Mouse (Mus musculus): ENCODE data around the gene Pard6a.

Pard6a gene

DNA sequence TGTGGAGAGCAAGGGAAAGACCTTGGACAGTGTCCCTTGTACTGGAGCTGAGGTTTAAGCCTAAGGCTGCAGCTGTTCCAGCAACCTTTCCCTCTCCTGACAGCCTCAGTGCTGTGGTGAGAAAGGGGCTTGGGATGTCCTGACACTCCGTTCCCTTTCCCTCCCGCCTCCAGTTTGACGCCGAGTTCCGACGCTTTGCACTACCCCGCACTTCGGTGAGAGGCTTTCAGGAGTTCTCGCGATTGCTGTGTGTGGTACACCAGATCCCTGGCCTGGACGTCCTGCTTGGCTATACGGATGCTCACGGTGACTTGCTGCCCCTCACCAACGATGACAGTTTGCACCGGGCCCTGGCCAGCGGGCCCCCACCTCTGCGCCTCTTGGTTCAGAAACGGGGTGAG is 1.1 kb downstream of the Pard6a start:
- DNase-seq (ENCODE audit: low spot score): no peak

DNA sequence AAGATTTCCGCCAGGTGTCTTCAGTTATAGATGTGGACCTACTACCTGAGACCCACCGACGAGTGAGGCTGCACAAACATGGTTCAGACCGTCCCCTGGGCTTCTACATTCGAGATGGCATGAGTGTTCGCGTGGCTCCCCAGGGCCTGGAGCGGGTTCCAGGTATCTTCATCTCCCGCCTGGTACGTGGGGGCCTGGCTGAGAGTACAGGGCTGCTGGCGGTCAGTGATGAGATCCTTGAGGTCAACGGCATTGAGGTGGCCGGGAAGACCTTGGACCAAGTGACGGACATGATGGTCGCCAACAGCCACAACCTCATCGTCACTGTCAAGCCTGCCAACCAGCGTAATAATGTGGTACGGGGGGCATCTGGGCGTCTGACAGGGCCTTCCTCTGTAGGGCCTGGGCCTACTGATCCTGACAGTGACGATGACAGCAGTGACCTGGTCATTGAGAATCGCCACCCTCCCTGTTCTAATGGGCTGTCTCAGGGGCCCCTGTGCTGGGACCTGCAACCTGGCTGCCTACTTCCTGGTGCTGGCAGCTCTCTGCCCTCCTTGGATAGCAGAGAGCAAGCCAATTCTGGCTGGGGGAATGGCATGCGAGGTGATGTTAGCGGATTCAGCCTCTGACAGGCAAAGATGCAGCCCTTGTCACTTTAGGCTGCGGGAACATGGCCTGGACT is 1.9 kb downstream of the Pard6a start:
- no peak for DNase-seq (ENCODE audit: low spot score)

DNA sequence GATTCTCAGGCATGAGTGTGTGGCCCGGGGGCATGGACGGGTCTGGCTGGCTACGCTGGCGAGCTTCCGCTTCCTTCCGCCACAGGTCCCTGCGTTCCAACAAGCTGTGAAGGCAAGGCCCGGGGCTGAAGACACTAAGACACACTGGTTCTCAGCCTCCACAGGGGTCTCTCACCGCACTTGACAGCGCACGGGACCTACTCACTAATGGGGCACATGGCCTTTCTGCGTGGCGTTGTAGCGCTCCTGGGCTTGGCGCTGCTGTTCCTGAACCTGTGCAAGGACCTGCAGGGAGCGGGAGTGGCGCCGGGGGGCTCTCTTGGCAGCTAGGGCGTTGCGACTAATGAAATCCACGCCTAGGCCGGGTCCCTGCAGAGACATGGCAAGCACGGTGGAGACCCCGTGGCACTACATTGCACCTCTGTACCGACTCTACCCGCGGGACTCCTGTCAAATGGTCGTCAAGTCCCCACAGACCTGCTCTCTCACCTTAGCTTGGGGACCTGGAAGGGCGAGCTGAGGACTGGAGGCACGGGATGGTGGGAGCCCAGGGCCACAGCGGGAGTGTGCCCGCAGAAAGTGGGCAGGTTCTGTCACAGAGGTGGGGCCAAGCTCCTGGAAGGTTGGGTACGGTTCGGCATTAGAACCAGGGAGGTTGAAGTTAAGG is 3.3 kb downstream of the Pard6a start:
- DNase-seq (ENCODE audit: low spot score): no peak

DNA sequence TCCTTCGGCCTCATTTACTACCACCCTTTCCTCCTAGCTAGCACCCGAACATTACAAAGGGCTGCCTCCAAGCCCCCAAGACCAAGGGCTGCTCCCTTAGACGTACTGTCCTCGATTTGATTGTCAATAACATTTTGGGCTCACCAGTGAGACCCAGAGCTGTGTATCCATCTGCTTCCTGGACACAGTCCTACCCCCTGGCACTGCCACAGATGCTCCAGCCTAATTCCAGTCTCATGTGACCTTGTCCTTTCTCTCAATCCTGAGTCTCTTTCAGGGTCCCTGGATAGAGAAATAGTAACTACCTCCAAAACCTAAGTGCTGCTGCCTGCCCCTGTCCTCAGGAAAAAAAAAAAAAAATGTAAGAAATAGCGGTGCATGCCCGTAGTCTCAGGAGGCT is 4.0 kb downstream of the Pard6a start:
- no peak for DNase-seq (ENCODE audit: low spot score)

DNA sequence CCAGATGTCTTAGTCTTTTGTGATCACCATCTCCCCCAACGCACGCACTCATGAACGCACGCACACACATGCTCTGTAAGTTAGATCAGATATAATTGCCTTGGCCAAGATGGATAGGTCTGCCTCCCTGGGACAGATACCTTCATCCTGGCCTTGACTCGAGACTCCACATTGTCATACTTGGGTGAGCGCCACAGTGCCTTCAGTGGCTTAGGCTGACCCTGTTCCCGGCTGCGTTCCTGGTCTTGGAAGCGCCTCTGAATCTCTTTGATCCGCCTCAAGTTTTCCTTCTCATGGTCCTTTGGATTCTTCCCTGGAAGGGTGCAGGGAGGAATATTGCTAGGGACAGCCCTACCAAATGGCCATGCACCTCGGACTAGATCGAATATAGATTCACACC is 5.5 kb downstream of the Pard6a start:
- DNase-seq (ENCODE audit: low spot score): no peak

DNA sequence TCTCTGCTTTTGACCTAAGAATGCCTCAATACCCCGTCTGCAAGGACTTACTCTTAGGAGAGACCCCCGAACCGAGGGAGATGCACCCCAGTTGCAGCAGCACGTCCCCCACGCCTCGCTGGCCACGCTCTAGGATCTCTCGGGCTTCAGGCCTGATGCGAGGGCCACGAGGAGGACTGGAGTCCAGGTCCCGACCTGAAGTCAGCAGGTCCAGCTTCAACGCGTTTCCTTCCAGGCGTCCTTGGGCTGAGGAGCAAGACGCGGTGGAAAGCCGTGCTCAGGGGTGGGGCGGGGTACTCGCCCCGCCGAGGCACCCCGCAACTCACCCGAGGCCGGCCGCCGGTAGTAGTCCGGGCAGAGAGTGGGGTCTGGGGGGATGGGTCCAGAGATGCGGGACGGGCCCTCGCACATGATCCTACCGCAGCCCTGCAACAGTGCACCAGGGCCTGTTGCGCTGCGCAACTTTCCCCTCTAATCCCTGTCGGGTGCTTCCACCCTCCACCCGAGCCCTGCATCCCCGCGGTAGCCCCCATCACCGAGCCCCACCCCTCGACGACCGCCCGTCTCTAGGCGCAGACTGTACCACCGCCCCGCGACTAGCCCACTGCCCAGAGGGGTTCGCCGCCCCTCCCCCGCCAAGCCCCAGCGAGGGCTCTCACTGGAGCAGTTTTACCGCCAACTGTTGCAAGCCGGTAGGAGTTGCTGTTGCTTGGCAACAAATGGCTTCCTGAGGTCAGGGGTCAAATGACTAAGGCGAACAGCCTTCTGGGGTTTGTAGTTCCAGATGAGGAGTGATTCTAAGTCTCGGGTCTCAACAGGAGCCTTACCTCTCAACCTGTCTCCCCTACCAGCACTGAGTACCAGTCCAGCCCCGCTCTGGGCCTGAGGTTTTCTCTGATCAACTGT is 6.8 kb downstream of the Pard6a start, which contains the start of the genes 4933405L10Rik and Enkd1:
TSS of gene 4933405L10Rik (plus strand) at position 158 of the 906 bp plus-strand sequence.
TSS of gene Enkd1 (minus strand) at position 713 of the 906 bp plus-strand sequence.
- peak; percentile 85 for DNase-seq (ENCODE audit: low spot score)

DNA sequence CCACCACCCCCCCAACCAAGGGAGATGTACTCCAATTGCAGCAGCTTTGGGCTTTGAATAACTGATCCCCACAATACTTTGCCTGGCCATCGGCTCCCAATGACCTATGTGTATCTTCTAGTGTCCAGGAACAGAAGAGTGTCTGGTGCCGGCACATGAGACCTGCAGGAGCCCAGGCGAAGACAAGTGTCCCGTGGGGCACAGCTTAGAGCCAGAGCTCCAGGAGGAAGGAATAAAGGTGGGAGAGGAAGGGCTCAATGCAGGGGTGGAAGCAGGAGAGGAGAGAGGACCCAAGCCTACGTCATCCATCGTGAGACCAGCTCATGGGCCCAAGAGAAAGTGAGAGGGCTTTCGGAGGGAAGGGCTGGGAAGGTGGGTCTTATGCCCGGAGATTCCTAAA is 7.7 kb downstream of the Pard6a start:
- DNase-seq (ENCODE audit: low spot score): no peak

DNA sequence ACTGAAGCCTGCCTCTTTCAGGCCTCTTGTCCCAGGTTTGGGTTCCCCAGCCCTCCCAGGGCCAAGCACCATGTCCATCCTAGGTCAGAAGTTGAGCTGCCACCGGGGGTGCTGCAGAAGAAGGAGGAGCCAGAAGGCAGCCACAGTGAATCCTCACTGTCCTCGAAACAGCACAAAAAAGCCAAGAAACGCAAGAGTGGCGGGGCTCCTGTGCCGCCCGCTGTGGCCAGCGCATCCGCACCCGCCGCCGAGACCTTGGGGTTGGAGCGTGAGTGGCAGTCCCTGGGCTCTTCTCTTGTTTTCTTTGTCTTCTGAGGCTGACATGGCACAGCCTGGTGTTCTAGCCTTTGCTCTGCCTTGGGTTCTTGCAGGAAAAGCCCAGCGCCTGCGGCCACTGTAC is 8.4 kb downstream of the Pard6a start:
- DNase-seq (ENCODE audit: low spot score): no peak

DNA sequence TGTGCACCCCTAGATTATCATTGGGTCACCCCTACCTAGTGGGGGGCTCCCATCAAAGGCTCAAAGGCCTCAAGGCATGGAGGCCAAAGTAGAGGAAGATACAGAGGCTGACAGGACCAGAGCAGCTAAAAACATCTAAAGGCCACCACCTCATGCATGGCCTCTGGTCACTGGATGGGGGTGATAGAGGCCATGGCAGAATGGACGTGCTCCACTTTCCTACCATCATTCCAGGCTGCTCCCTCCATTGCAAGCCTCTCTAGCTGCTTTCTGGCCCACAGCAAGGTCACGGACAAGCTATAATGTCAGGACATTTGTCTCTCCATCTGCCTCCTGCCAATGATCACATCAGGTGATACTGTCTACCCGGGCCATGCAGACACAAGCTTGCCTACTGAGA is 11.3 kb downstream of the Pard6a start:
- no peak for DNase-seq (ENCODE audit: low spot score)

DNA sequence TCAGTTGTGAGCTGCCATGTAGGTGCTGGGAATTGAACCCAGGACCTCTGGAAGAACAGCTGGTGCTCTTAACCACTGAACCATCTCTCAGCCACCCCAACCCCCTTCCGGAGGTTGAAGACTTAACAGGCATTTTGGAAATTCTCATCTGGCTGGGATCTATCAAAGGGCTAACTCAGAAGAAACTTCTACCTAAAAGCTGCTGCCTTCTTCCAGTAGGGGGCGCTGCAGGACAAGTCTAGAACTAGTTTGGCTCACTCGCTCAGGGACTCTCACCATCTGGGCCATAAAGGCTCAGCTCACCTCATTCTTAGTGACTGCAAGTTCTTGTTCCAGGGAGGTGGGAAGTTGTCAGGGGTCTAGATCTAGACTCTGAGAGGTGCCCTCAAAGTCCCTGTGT is 13.2 kb downstream of the Pard6a start:
- peak; percentile 90 for DNase-seq (ENCODE audit: low spot score)

DNA sequence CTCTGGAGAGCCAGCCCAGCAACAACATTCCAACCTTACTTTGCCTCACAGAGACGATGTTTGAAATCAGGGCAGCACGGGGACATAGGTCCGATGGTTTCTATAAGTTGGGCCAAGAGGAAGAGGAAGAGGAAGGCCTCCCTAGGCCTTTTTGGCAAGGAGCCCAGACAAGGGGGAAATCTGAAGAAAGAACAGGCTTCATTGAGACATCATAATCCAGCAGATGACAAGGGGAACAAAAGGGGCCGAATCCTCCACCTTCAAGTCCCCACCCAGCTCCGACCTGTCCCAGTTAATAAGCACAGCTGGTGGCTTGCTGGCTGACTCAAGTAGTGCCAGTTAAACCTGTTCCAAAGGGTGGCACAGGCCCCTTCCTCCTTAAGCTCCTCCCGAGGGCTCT is 14.1 kb downstream of the Pard6a start:
- no peak for DNase-seq (ENCODE audit: low spot score)

DNA sequence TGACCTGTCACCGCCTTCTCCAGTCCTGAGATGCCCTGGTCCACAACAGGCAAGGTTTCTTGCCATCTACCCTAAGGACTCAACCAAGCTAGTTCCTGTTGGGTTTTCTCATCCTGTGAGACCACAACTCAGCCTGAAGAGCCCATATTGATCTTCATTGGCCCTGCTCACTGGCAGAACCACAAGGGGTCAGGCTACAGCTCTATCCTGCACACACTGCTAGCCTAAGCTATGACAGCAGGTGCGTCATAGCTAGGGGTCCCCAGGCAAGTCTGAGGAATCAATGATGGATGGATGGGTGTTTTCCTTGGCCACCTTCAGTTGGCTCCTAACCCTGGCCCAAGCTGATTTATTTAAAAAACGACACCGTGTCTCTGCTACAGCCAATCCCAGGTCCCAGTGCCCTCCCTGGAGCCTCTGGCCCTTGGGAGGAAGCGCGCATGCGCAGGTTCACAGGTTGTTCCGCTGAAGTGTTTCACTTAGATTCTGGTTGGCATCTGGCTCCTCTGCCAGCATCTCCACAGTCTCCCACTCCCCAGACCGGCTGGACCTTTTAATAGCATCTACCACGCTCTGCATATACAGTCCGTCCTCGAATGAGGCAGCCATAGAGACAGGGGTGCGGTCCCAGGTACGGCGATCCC is 15.5 kb downstream of the Pard6a start:
- no peak for DNase-seq (ENCODE audit: low spot score)

DNA sequence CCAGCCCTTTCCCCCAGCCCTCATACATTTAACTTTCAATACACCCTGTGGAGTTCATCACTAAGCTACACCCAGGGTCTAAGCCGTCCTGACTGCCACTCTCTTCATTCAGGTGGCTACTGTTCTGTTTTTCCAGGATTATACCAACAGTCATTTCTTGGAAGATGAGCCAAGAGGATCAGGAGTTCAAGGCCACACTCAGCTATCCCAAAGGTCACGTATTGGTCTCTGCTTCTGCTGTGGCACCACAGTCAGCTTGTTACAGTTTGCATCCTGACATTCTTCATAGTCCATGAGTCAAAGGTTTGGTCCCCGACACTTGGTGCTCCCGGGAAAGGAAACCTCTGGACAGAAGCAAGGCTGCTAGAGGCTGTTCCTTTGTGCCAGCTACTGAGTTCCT is 18.7 kb downstream of the Pard6a start:
- DNase-seq (ENCODE audit: low spot score): no peak

DNA sequence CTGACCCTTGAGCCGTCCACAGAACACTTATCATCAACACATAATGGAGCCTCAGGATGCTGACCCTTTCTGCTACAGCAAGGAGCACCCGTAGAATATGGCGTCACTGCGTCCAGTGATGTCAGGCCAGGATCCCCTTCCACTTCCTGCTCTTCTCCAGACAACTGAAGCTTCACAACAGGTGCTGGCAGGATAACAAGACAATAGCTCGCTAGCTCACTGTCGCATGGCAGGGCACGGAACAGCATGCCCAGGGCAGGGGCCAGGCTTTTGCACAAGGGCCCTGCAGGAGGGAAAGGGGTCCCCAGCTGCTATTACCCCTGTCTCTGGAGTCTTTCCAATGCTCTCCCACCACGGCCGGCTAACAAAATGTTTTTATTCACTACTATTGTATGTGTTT is 21.9 kb downstream of the Pard6a start:
- DNase-seq (ENCODE audit: low spot score): no peak

DNA sequence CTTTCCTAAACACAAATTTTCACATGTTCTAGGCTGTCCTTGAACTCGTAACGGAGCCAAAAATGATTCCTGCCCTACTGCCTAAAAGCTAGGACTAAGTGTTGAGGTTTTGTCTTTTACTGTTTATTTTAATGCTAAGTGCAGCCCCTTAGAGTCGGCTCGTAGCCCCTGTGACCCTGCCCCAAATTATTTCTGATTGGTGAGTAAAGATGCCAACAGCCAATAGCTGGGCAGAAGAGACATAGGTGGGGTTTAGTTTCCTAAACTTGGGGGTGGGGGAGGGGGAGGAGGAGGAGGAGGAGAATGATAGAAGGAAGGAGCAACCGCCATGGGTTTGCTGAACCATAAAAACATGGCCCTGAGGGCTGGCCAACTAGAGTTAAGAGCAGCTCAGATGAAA is 24.8 kb downstream of the Pard6a start:
- DNase-seq (ENCODE audit: low spot score): no peak

DNA sequence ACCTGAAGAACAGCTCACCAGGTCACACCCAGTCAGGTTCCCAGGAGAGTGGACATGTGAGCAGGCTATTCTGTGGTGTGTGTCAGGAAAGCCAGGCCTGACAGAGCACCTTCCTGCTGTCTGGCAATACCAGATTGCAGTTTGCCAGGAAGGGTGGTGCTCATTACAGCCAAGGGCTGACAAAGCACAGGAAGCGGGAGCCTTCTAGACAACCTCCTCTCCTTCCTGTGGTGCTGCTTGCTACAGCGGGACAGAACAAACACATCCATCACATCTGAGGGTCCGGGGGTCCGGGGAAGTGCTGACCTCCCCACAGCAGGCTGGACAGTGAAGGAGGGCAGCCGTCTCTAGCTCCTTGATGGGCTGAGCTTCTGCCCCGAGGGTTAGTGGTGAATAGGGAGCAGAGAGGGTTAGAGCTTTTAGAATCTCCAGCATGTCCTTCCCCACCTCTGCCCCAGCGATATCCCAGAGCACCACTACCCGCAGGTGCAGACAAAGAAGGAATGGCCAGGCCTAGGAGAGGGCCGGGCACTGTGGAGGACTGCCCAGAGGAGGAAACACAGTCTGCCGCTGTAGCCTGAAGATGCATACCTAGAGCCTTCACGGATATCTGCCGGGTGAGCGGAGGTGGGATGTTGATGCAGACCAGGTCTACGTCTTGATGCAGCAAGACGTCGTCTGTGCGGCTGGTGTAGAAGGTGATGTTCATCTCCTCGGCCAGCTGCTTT is 26.6 kb downstream of the Pard6a start:
- no peak for DNase-seq (ENCODE audit: low spot score)

DNA sequence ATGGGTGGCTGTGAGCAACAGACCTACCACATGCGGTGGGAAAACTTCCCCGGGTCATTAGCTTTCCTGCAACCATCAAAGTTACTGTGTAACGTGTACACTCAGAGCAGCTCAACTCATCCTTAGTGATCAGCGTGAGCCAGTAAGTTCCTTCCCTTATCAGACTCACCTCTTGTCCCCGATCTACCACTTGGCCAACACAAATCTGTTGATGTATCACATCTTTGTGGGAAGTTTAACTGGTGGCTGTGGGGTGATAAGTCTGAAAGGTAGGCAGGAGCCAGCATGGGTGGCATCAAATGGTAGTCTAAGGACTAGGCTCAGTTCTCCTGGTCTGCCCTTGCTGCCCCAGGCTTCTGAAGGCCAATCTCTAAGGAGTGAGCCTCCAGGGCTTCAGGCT is 31.2 kb downstream of the Pard6a start:
- no peak for DNase-seq (ENCODE audit: low spot score)

DNA sequence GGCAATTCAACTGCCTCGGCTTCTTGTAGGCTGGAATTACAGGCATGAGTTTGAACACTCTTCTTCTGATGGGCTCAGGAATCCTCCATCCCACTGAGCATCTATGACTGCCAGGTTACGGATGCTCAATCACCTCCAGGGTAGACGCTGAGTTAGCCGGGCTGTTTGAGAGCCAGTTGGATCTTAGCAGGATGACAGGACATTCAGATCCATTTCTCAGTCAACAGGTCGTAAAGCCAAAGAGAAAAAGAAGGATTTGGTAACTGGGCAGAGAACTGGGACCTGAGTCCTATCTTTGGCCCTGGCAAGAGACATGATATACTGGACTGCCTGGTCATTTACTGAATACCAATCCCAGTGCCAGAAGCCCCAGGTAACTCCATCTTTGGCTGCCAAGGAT is 38.3 kb downstream of the Pard6a start:
- DNase-seq (ENCODE audit: low spot score): no peak

DNA sequence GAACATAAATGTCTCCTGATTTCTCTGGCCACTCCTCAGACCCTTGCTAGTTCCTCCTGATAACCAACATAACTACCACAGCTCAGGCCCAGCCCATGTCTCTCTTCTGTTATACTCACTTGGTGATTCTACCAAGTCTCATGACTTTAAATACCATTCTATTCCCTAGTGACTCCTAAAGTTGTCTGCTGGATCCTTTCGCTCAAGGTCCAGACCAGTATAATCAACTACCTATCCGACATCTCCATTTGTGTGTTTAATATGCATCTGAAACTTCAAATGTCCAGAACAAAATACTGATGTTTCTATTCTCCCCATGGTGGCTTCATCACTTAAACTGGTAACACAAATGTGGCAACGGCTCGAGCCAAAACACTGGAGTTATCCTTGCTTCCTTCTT is 42.4 kb downstream of the Pard6a start:
- DNase-seq (ENCODE audit: low spot score): no peak

DNA sequence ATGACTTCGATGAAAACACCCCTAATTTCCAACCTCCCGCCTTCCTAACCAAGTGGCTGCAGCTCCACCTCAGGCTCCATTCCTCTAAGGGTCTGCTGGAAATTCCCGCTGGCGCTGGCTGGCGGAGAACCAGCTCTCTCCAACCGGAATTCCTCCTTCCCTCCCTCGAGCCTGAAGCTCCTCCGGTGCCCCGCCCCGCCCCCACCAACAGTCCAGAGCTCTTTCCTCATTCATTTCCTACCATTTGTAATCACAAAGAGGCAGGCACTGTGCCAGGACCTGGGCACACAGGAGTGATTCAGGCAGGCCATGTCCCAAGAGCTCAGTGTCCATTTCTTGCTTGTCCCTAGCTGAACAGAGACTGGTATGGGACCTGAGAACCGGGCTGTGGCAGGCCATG is 49.7 kb downstream of the Pard6a start:
- peak; percentile 81 for DNase-seq (ENCODE audit: low spot score)
